Mouse (Mus musculus) heart, postnatal 36 days (tissue): ENCODE measurements at regions not wholly inside any gene's neighbourhood (a gene's known extent, or its start where the extent isn't known, plus 50 kb on each side); places are given as distances from the start of the nearest gene placed in this dataset.

Source experiments
- DNase-seq, 2 experiments: peaks; one replicate each; pipeline ENCODE4 v3.0.0; 2021 to 2022
- intact Hi-C: fragments of 180-260 bp; cut with DNase I; formaldehyde crosslinking; loops from one replicate; pipeline ENCODE4 v1.15.1; 2025

- intact Hi-C loops, result loop anchor here (1.0 to 10.0 kb wide), 4 partner anchors 80 to 410 kb away; no protein-coding TSS in a partner anchor
- DNase-seq, result peak; percentile 59 to 63
Measured at GRCm38 (mm10) chr10:120666985-120667677, 190.9 kb upstream of the Hmga2 start.

- no peak for DNase-seq
- intact Hi-C loops, result loop anchor here (5.0 to 10.0 kb wide), 2 partner anchors 79 to 232 kb away; no protein-coding TSS in a partner anchor
Measured at GRCm38 (mm10) chr10:120666202-120666860, 190.1 kb upstream of the Hmga2 start.

- peak; percentile 3 to 9 for DNase-seq
- intact Hi-C loops, result loop anchor here (5.0 to 10.0 kb wide), 2 partner anchors 78 to 231 kb away; no protein-coding TSS in a partner anchor
Measured at GRCm38 (mm10) chr10:120665670-120666069, 189.4 kb upstream of the Hmga2 start.

- no peak for DNase-seq
- intact Hi-C loops, result loop anchor here (10.0 kb wide), 1 partner anchor 230 kb away; no protein-coding TSS in a partner anchor
Measured at GRCm38 (mm10) chr10:120664419-120664818, 188.2 kb upstream of the Hmga2 start.

- no peak for DNase-seq
- intact Hi-C loops, result loop anchor here (10.0 kb wide), 1 partner anchor 229 kb away; no protein-coding TSS in a partner anchor
Measured at GRCm38 (mm10) chr10:120663396-120663795, 187.1 kb upstream of the Hmga2 start.

- no peak for DNase-seq
- intact Hi-C loops, result loop anchor here (10.0 kb wide), 1 partner anchor 226 kb away; no protein-coding TSS in a partner anchor
Measured at GRCm38 (mm10) chr10:120660503-120660902, 184.2 kb upstream of the Hmga2 start.

GRCm38 (mm10) chr10:120655238-120655931 lies 179.1 kb upstream of the Hmga2 start:
- intact Hi-C loops, result no loop called here

GRCm38 (mm10) chr10:120652525-120653215 lies 176.4 kb upstream of the Hmga2 start:
- no peak for DNase-seq
- intact Hi-C loops, result no loop called here

More at GRCm38 (mm10) chr10:120655238-120655931, 179.1 kb upstream of the Hmga2 start:
- no peak for DNase-seq

- DNase-seq, result no peak
- intact Hi-C loops, result no loop called here
Measured at GRCm38 (mm10) chr10:120651845-120652244, 175.6 kb upstream of the Hmga2 start.

GRCm38 (mm10) chr10:120650336-120650735 lies 174.1 kb upstream of the Hmga2 start:
- DNase-seq, result no peak
- intact Hi-C loops, result no loop called here

- intact Hi-C loops, result no loop called here
Measured at GRCm38 (mm10) chr10:120648741-120649140, 172.5 kb upstream of the Hmga2 start.

GRCm38 (mm10) chr10:120648031-120648430 lies 171.8 kb upstream of the Hmga2 start:
- DNase-seq, result no peak
- intact Hi-C loops, result no loop called here

More at GRCm38 (mm10) chr10:120648741-120649140, 172.5 kb upstream of the Hmga2 start:
- no peak for DNase-seq

GRCm38 (mm10) chr10:120647323-120647722 lies 171.1 kb upstream of the Hmga2 start:
- intact Hi-C loops, result no loop called here
- no peak for DNase-seq

GRCm38 (mm10) chr10:120646862-120647311 lies 170.6 kb upstream of the Hmga2 start:
- peak; percentile 13 to 15 for DNase-seq
- intact Hi-C loops, result no loop called here

GRCm38 (mm10) chr10:120640847-120641246 lies 164.6 kb upstream of the Hmga2 start:
- intact Hi-C loops, result no loop called here
- DNase-seq, result no peak

- intact Hi-C loops, result no loop called here
- DNase-seq, result no peak
Measured at GRCm38 (mm10) chr10:120638316-120638715, 162.0 kb upstream of the Hmga2 start.

- DNase-seq, result peak; percentile 46 to 67
- intact Hi-C loops, result no loop called here
Measured at GRCm38 (mm10) chr10:120635818-120636543, 159.7 kb upstream of the Hmga2 start.

GRCm38 (mm10) chr10:120635194-120635593 lies 158.9 kb upstream of the Hmga2 start:
- intact Hi-C loops, result no loop called here

GRCm38 (mm10) chr10:120632071-120632470 lies 155.8 kb upstream of the Hmga2 start:
- intact Hi-C loops, result no loop called here

More at GRCm38 (mm10) chr10:120635194-120635593, 158.9 kb upstream of the Hmga2 start:
- DNase-seq, result no peak

GRCm38 (mm10) chr10:120628066-120628465 lies 151.8 kb upstream of the Hmga2 start:
- intact Hi-C loops, result no loop called here
- DNase-seq, result no peak

More at GRCm38 (mm10) chr10:120632071-120632470, 155.8 kb upstream of the Hmga2 start:
- no peak for DNase-seq
